Mouse (Mus musculus) forebrain, embryonic 10.5 days (tissue): ENCODE results near the gene Tmem229b. TPM values are rescaled to one million over a fixed set of nuclear protein-coding genes. Genes with fewer than 3 reads are reported as not detected.
A peak's percentile ranks its signal among the peaks of the same experiment; 100 is the strongest.

Experiments
- DNase-seq: peaks from one replicate; pipeline ENCODE4 v3.0.0-alpha.2; 2017; ENCODE audit warnings: low spot score; ENCODE audit errors: extremely low spot score
- H3K27ac ChIP-seq: fragments of 300-500 bp; sonication (generic); 2 replicates; pipeline ENCODE4 v1.5.1; 2016; ENCODE audit warnings: mild to moderate bottlenecking
- H3K27me3 ChIP-seq: fragments of 300-500 bp; sonication (generic); 2 replicates; pipeline ENCODE4 v1.6.1; 2016; ENCODE audit warnings: mild to moderate bottlenecking; ENCODE audit not compliant: poor library complexity, severe bottlenecking
- H3K36me3 ChIP-seq: fragments of 300-500 bp; sonication (generic); replicated peaks from 2 replicates; pipeline ENCODE4 v1.6.1; 2016; ENCODE audit warnings: mild to moderate bottlenecking, moderate library complexity
- H3K4me1 ChIP-seq: fragments of 300-500 bp; sonication (generic); 2 replicates; pipeline ENCODE4 v1.6.1; 2016
- H3K4me3 ChIP-seq: fragments of 300-500 bp; sonication (generic); 2 replicates; pipeline ENCODE4 v1.5.1; 2016; ENCODE audit warnings: mild to moderate bottlenecking, moderate library complexity
- H3K9me3 ChIP-seq: fragments of 300-500 bp; sonication (generic); 2 replicates; pipeline ENCODE4 v1.6.1; 2016; ENCODE audit warnings: mild to moderate bottlenecking, moderate library complexity
- WGBS: fragments of 180-500 bp; shearing (Covaris S2); methylation state at CpG from one replicate; pipeline ENCODE4 v1.1.7; 2016; 5-methylcytosine and 5-hydroxymethylcytosine counted together
- polyA plus RNA-seq: library from polyadenylated mRNA; unstranded; fragments of >200 nt; fragmentation: Nextera tagmentation; extraction: Ambion mirVana; gene quantifications from 2 replicates; pipeline ENCODE4 v1.2.1, GENCODE M21; 2016

Tmem229b gene
- polyA plus RNA-seq, result 3.2 and 5.0 TPM in 2 replicates

- 1% methylated on average over 49 of the region's 49 CpGs for WGBS
- H3K27ac ChIP-seq, result peak within 1 kb of the TSS; percentile 87
These were observed at the start of gene Tmem229b for GRCm38 (mm10) chr12:79007126-79007753. TSS of gene Tmem229b (minus strand) at chr12:79007627.

DNA sequence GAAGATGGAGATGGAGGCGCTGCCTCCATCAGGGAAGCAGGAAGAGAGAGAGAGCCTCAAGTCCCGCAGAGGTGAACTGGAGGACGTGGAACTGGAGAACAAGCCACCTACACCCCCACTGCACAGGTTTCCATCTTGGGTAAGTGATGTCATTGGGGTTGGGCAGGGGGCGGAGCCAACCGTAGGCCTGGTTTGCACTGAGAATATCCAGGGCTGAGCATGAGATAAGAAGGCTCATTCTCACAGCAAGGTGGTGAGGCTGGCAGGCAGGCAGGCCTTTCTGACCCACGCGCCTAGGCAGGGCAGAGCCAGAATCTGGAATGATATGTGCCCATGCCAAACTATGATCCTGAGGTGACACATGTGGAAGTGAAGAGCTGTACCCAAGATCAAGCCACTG, 47.8 kb upstream of the Tmem229b start:
- Histone ChIP-seq H3K27me3 (no peaks in the 10 kb centered on the region), H3K4me3 (no peak overlapping the region), H3K9me3 (no peaks in the 10 kb centered on the region), H3K4me1 (no peaks in the 10 kb centered on the region), H3K27ac (no peak overlapping the region), H3K36me3 (peaks cover 51% of the 10 kb centered on the region)
- WGBS, result 92% methylated on average over 7 of the region's 7 CpGs
- no peak for DNase-seq

More at GRCm38 (mm10) chr12:79007126-79007753, at the start of gene Tmem229b:
- DNase-seq, result peak; percentile 67
- H3K27me3 ChIP-seq, result peaks cover 38% of the 10 kb centered on the region
- peak within 1 kb of the TSS; percentile 96 for H3K4me3 ChIP-seq
- H3K4me1 ChIP-seq, result peaks cover 21% of the 10 kb centered on the region
- no peaks in the 10 kb centered on the region for H3K9me3 ChIP-seq
- H3K36me3 ChIP-seq, result no peaks in the 10 kb centered on the region

DNA sequence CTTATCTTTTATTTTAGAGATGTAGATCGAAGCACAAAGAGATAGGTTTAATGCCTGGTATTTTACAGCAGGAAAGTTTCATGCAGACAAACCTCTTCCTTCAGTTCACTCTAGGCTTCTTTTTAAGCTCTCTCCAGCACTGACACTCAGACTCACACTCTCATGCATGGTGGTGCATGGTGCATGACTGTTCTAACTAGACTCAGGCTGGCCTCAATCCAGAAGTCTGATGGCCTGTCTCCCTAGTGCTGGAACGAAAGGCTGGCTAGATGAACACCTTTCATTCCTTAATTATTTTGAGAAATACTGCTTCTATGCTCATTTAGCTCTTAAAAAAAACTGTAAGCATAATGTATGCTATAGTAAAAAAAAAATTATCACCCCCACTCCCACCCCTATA, 44.6 kb upstream of the Tmem229b start:
- 87% methylated on average over 2 of the region's 2 CpGs for WGBS
- H3K4me1 ChIP-seq, result no peaks in the 10 kb centered on the region
- H3K9me3 ChIP-seq, result no peaks in the 10 kb centered on the region
- H3K27me3 ChIP-seq, result no peaks in the 10 kb centered on the region
- no peak overlapping the region for H3K27ac ChIP-seq
- H3K4me3 ChIP-seq, result no peak overlapping the region
- DNase-seq, result no peak
- H3K36me3 ChIP-seq, result peaks cover 53% of the 10 kb centered on the region

DNA sequence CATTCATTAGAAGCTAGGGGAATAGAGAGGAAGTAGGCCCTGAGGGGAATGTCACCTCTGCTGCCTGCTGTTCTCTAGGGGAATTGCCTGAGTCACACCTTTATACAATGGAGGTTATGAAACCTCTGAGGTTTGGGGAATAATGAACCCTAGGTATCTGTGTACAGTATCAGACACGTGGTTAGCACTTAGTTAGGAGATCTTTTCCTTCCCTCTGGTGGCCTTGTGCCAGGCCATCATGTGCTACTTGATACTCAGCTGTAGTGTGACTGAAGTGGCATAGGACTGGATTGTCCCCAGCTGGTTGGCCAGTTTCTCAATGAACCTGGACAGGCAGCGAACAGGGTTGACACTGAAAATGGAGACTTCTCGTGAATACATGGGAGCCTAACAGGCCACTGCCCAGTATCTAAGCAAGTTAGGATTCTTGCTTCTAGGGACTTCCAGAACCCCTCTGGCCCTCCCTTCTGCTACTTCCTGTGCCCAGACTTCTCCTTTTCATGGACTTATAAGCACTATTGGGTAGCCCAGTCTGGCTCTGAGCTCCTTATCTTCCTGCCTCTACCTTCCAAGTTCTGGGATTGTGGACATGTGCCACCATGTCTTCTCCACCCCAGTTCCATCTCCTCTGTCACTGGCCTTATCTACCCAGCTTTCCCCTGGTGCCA, 43.3 kb upstream of the Tmem229b start:
- Histone ChIP-seq H3K36me3 (peaks cover 57% of the 10 kb centered on the region), H3K27ac (no peak overlapping the region), H3K9me3 (no peaks in the 10 kb centered on the region), H3K4me1 (no peaks in the 10 kb centered on the region), H3K27me3 (no peaks in the 10 kb centered on the region), H3K4me3 (no peak overlapping the region)
- no peak for DNase-seq
- WGBS, result 85% methylated on average over 3 of the region's 3 CpGs

- H3K27me3 ChIP-seq, result no peaks in the 10 kb centered on the region
- WGBS, result 81% methylated on average over 2 of the region's 2 CpGs
- H3K36me3 ChIP-seq, result peaks cover 58% of the 10 kb centered on the region
- no peak overlapping the region for H3K27ac ChIP-seq
- no peak overlapping the region for H3K4me3 ChIP-seq
- H3K4me1 ChIP-seq, result no peaks in the 10 kb centered on the region
- no peaks in the 10 kb centered on the region for H3K9me3 ChIP-seq
- DNase-seq, result no peak
These were observed 42.4 kb upstream of the Tmem229b start for GRCm38 (mm10) chr12:79049807-79050206.

- WGBS, result 88% methylated on average over 1 of the region's 1 CpGs
- DNase-seq, result no peak
- Histone ChIP-seq H3K9me3 (no peaks in the 10 kb centered on the region), H3K4me3 (no peak overlapping the region), H3K27me3 (no peaks in the 10 kb centered on the region), H3K36me3 (peaks cover 55% of the 10 kb centered on the region), H3K27ac (no peak overlapping the region), H3K4me1 (no peaks in the 10 kb centered on the region)
These were observed 41.5 kb upstream of the Tmem229b start for GRCm38 (mm10) chr12:79048898-79049297.

- no peak overlapping the region for H3K27ac ChIP-seq
- 92% methylated on average over 7 of the region's 7 CpGs for WGBS
- no peaks in the 10 kb centered on the region for H3K4me1 ChIP-seq
- no peaks in the 10 kb centered on the region for H3K9me3 ChIP-seq
- no peak overlapping the region for H3K4me3 ChIP-seq
- DNase-seq, result no peak
- peaks cover 54% of the 10 kb centered on the region for H3K36me3 ChIP-seq
- no peaks in the 10 kb centered on the region for H3K27me3 ChIP-seq
These were observed 39.8 kb upstream of the Tmem229b start for GRCm38 (mm10) chr12:79047203-79047602.

GRCm38 (mm10) chr12:79046171-79046570, 38.7 kb upstream of the Tmem229b start:
- no peaks in the 10 kb centered on the region for H3K27me3 ChIP-seq
- peaks cover 63% of the 10 kb centered on the region for H3K36me3 ChIP-seq
- H3K27ac ChIP-seq, result no peak overlapping the region
- no peak overlapping the region for H3K4me3 ChIP-seq
- H3K4me1 ChIP-seq, result no peaks in the 10 kb centered on the region
- DNase-seq, result no peak
- H3K9me3 ChIP-seq, result no peaks in the 10 kb centered on the region
- 91% methylated on average over 6 of the region's 6 CpGs for WGBS

GRCm38 (mm10) chr12:79044668-79045067, 37.2 kb upstream of the Tmem229b start:
- H3K27me3 ChIP-seq, result no peaks in the 10 kb centered on the region
- no peaks in the 10 kb centered on the region for H3K9me3 ChIP-seq
- no peak overlapping the region for H3K4me3 ChIP-seq
- peaks cover 59% of the 10 kb centered on the region for H3K36me3 ChIP-seq
- DNase-seq, result no peak
- 86% methylated on average over 8 of the region's 8 CpGs for WGBS
- H3K27ac ChIP-seq, result no peak overlapping the region
- H3K4me1 ChIP-seq, result no peaks in the 10 kb centered on the region

- Histone ChIP-seq H3K27ac (no peak overlapping the region), H3K27me3 (no peaks in the 10 kb centered on the region), H3K9me3 (no peaks in the 10 kb centered on the region), H3K4me1 (no peaks in the 10 kb centered on the region), H3K36me3 (peaks cover 48% of the 10 kb centered on the region), H3K4me3 (no peak overlapping the region)
- DNase-seq, result no peak
These were observed 34.0 kb upstream of the Tmem229b start for GRCm38 (mm10) chr12:79041436-79041835.

- Histone ChIP-seq H3K9me3 (no peaks in the 10 kb centered on the region), H3K27me3 (no peaks in the 10 kb centered on the region), H3K27ac (no peak overlapping the region), H3K36me3 (peaks cover 40% of the 10 kb centered on the region), H3K4me3 (no peak overlapping the region), H3K4me1 (peaks cover 3% of the 10 kb centered on the region; the same call in 1 of the 2 replicates)
- 90% methylated on average over 11 of the region's 11 CpGs for WGBS
- DNase-seq, result no peak
These were observed 32.9 kb upstream of the Tmem229b start for GRCm38 (mm10) chr12:79040201-79040827.

DNA sequence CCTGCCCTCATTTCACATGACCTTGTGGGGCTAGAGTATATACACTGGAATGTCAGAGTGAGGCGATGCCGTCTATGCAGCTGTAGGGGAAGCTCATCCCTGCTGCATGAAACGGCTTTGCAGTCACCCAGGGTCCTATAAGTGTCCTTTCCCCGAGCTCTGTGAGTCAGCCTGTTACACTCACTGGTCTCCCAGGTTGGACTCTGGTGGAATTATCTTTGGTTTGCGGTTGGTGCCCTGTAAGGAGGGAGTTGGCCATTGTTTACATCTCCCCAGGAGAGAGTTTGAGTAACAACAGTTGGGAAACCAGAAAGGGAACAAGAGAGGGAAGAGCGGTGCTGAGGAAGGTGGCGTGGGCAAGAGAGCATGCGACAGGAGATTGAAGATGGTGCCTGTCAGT, 32.3 kb upstream of the Tmem229b start:
- no peak overlapping the region for H3K27ac ChIP-seq
- H3K9me3 ChIP-seq, result no peaks in the 10 kb centered on the region
- H3K36me3 ChIP-seq, result peaks cover 34% of the 10 kb centered on the region
- H3K27me3 ChIP-seq, result no peaks in the 10 kb centered on the region
- no peak overlapping the region for H3K4me3 ChIP-seq
- H3K4me1 ChIP-seq, result peaks cover 6% of the 10 kb centered on the region; the same call in 1 of the 2 replicates
- 76% methylated on average over 8 of the region's 8 CpGs for WGBS
- DNase-seq, result no peak

- 43% methylated on average over 3 of the region's 3 CpGs for WGBS
- no peak for DNase-seq
- peaks cover 6% of the 10 kb centered on the region; the same call in 1 of the 2 replicates for H3K4me1 ChIP-seq
- H3K9me3 ChIP-seq, result no peaks in the 10 kb centered on the region
- H3K27ac ChIP-seq, result no peak overlapping the region
- peaks cover 2% of the 10 kb centered on the region; the same call in 1 of the 2 replicates for H3K36me3 ChIP-seq
- H3K27me3 ChIP-seq, result peaks cover 5% of the 10 kb centered on the region; the same call in 1 of the 2 replicates
- no peak overlapping the region for H3K4me3 ChIP-seq
These were observed 27.9 kb upstream of the Tmem229b start for GRCm38 (mm10) chr12:79035349-79035748.
